Mouse (Mus musculus): ENCODE results near the gene Nt5c. TPM values are rescaled to one million over a fixed set of nuclear protein-coding genes. Genes with fewer than 3 reads are reported as not detected.

The Nt5c gene
- polyA plus RNA-seq, 1 experiment from 2014 or later, result 107 TPM

DNA sequence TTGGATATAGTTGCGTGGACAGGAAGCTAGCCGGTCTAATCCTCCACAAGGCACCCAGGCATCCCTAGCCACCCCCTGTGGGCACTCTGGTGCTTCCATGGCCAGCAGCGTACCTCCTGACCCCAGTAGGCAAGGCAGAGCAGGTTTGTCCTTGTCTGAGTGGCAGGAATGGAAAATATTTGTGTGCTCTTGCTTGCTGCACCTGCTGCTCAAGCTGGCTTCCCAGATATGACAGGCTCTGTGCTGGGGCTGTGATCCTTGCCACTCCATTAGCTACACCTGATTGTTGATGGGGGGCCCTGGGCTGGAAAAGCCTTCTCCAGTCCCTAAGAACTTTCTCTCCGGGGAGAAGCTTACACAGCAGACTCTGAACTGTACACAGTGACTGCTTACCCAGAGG is 38.4 kb downstream of the Nt5c start:
- WGBS, result 71% methylated on average over 4 of the region's 4 CpGs
- no peaks in the 10 kb centered on the region for H3K4me1 ChIP-seq (ENCODE audit: control insufficient read depth, insufficient read depth, low read length)
- no peak overlapping the region for H3K9ac ChIP-seq (ENCODE audit: low read length)
- no peak for DNase-seq (ENCODE audit: low spot score)
- no peak for ATAC-seq
- no peak overlapping the region for H3K4me3 ChIP-seq (ENCODE audit: low read depth, low read length)
- H3K36me3 ChIP-seq (ENCODE audit: control insufficient read depth, insufficient read depth, low read length), result no peaks in the 10 kb centered on the region
- no peaks in the 10 kb centered on the region for H3K9me3 ChIP-seq (replicated peaks; ENCODE audit: control insufficient read depth, low read length)
- H3K27me3 ChIP-seq (replicated peaks; ENCODE audit: control insufficient read depth, insufficient read depth, low read length), result no peaks in the 10 kb centered on the region
- no peak overlapping the region for H3K4me2 ChIP-seq (ENCODE audit: low read length)
- no peak overlapping the region for H3K27ac ChIP-seq (ENCODE audit: low read depth, low read length)

DNA sequence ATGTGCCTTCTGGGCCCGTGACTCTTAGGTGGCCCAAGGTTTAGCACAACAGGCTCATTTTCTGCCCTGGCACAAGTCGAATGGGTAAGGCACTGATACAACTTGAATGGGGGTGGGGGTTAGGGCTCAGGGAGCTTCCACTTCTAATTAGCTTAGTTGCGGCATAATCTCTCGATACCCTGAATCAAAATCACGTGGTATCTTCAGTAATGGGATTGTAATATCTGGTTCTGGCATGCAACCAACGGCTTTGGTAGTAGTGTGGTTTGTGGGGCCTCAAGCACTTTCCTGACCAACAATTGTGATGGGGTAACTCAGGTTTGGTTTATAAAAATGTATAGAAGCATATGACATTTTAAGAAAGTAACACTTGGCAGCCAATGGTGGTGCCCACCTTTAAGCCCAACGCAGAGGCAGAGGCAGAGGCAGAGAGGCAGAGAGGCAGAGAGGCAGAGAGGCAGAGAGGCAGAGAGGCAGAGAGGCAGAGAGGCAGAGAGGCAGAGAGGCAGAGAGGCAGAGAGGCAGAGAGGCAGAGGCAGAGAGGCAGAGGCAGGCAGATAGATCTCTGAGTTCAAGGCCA is 39.3 kb downstream of the Nt5c start:
- H3K27ac ChIP-seq (ENCODE audit: low read depth, low read length), result no peak overlapping the region
- ATAC-seq (no peak), DNase-seq (ENCODE audit: low spot score) (no peak)
- WGBS, result 64% methylated on average over 7 of the region's 7 CpGs
- H3K4me3 ChIP-seq (ENCODE audit: low read depth, low read length), result no peak overlapping the region
- H3K4me1 ChIP-seq (ENCODE audit: control insufficient read depth, insufficient read depth, low read length), result no peaks in the 10 kb centered on the region
- no peaks in the 10 kb centered on the region for H3K9me3 ChIP-seq (replicated peaks; ENCODE audit: control insufficient read depth, low read length)
- H3K4me2 ChIP-seq (ENCODE audit: low read length), result no peak overlapping the region
- H3K9ac ChIP-seq (ENCODE audit: low read length), result no peak overlapping the region
- H3K27me3 ChIP-seq (replicated peaks; ENCODE audit: control insufficient read depth, insufficient read depth, low read length), result no peaks in the 10 kb centered on the region
- no peaks in the 10 kb centered on the region for H3K36me3 ChIP-seq (ENCODE audit: control insufficient read depth, insufficient read depth, low read length)

DNA sequence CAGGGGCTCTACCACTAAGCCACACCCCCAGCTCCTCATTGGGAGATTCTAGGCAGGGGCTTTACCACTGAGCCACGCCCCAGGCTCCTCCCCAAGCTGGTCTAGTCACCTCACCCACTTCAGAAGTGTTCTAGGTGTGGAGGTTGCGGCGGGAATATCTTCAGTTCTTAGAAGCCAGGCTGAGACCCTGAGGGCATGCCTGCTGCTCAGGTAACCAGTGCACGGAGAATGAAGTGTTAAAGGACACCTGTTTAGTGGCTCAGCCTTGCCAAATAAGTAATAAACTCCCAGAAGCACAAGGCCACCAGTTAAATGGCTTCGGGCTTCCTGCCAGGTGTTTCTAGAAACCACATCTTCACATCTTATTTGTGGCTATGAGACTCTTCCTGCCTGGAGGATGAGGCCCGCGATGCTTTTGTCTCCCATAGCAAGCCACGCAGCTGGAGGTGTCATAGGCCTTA is 39.9 kb downstream of the Nt5c start:
- no peak overlapping the region for H3K4me2 ChIP-seq (ENCODE audit: low read length)
- H3K9ac ChIP-seq (ENCODE audit: low read length), result no peak overlapping the region
- H3K36me3 ChIP-seq (ENCODE audit: control insufficient read depth, insufficient read depth, low read length), result no peaks in the 10 kb centered on the region
- H3K9me3 ChIP-seq (replicated peaks; ENCODE audit: control insufficient read depth, low read length), result no peaks in the 10 kb centered on the region
- DNase-seq (ENCODE audit: low spot score), result no peak
- H3K4me3 ChIP-seq (ENCODE audit: low read depth, low read length), result no peak overlapping the region
- no peaks in the 10 kb centered on the region for H3K27me3 ChIP-seq (replicated peaks; ENCODE audit: control insufficient read depth, insufficient read depth, low read length)
- no peak overlapping the region for H3K27ac ChIP-seq (ENCODE audit: low read depth, low read length)
- 83% methylated on average over 8 of the region's 8 CpGs for WGBS
- ATAC-seq, result no peak
- no peaks in the 10 kb centered on the region for H3K4me1 ChIP-seq (ENCODE audit: control insufficient read depth, insufficient read depth, low read length)

DNA sequence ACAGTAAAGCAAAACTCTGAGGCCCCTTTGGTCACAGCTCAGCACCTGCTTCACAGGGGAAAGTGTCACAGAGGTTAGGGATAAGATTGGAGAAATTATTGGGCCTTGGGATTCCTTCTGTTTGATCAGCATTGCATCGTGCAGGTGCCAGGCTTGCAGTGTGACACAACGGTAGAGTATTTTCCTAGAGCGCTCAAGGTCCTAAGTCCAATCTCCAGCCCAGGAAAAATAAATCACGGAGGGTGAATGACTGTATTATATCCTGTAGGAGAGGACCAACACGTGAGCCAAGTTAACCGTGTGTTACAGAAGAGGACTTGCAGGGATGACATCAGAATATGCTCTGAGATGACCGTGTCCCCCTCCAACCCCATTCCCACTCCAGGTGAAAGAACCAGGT is 41.5 kb downstream of the Nt5c start:
- Histone ChIP-seq H3K4me2 (ENCODE audit: low read length) (no peak overlapping the region), H3K9me3 (replicated peaks; ENCODE audit: control insufficient read depth, low read length) (no peaks in the 10 kb centered on the region), H3K27ac (ENCODE audit: low read depth, low read length) (no peak overlapping the region), H3K4me3 (ENCODE audit: low read depth, low read length) (no peak overlapping the region), H3K9ac (ENCODE audit: low read length) (no peak overlapping the region), H3K4me1 (ENCODE audit: control insufficient read depth, insufficient read depth, low read length) (no peaks in the 10 kb centered on the region), H3K27me3 (replicated peaks; ENCODE audit: control insufficient read depth, insufficient read depth, low read length) (no peaks in the 10 kb centered on the region), H3K36me3 (ENCODE audit: control insufficient read depth, insufficient read depth, low read length) (no peaks in the 10 kb centered on the region)
- WGBS, result 94% methylated on average over 7 of the region's 7 CpGs
- DNase-seq (ENCODE audit: low spot score) (no peak), ATAC-seq (no peak)

GRCm38 (mm10) chr11:115448998-115449397 is 42.7 kb downstream of the Nt5c start:
- H3K4me1 ChIP-seq (ENCODE audit: control insufficient read depth, insufficient read depth, low read length), result no peaks in the 10 kb centered on the region
- H3K9me3 ChIP-seq (replicated peaks; ENCODE audit: control insufficient read depth, low read length), result no peaks in the 10 kb centered on the region
- H3K27me3 ChIP-seq (replicated peaks; ENCODE audit: control insufficient read depth, insufficient read depth, low read length), result no peaks in the 10 kb centered on the region
- H3K27ac ChIP-seq (ENCODE audit: low read depth, low read length), result no peak overlapping the region
- no peak overlapping the region for H3K4me3 ChIP-seq (ENCODE audit: low read depth, low read length)
- no peak overlapping the region for H3K9ac ChIP-seq (ENCODE audit: low read length)
- ATAC-seq, result no peak
- WGBS, result 69% methylated on average over 7 of the region's 7 CpGs
- no peak for DNase-seq (ENCODE audit: low spot score)
- no peaks in the 10 kb centered on the region for H3K36me3 ChIP-seq (ENCODE audit: control insufficient read depth, insufficient read depth, low read length)
- no peak overlapping the region for H3K4me2 ChIP-seq (ENCODE audit: low read length)

- H3K9me3 ChIP-seq (replicated peaks; ENCODE audit: control insufficient read depth, low read length), result no peaks in the 10 kb centered on the region
- ATAC-seq (no peak), DNase-seq (ENCODE audit: low spot score) (no peak)
- H3K27me3 ChIP-seq (replicated peaks; ENCODE audit: control insufficient read depth, insufficient read depth, low read length), result no peaks in the 10 kb centered on the region
- no peak overlapping the region for H3K4me2 ChIP-seq (ENCODE audit: low read length)
- no peaks in the 10 kb centered on the region for H3K36me3 ChIP-seq (ENCODE audit: control insufficient read depth, insufficient read depth, low read length)
- no peak overlapping the region for H3K4me3 ChIP-seq (ENCODE audit: low read depth, low read length)
- WGBS, result 87% methylated on average over 16 of the region's 16 CpGs
- no peak overlapping the region for H3K9ac ChIP-seq (ENCODE audit: low read length)
- no peaks in the 10 kb centered on the region for H3K4me1 ChIP-seq (ENCODE audit: control insufficient read depth, insufficient read depth, low read length)
- H3K27ac ChIP-seq (ENCODE audit: low read depth, low read length), result no peak overlapping the region
Observed at GRCm38 (mm10) chr11:115448075-115448474, 43.6 kb downstream of the Nt5c start.

DNA sequence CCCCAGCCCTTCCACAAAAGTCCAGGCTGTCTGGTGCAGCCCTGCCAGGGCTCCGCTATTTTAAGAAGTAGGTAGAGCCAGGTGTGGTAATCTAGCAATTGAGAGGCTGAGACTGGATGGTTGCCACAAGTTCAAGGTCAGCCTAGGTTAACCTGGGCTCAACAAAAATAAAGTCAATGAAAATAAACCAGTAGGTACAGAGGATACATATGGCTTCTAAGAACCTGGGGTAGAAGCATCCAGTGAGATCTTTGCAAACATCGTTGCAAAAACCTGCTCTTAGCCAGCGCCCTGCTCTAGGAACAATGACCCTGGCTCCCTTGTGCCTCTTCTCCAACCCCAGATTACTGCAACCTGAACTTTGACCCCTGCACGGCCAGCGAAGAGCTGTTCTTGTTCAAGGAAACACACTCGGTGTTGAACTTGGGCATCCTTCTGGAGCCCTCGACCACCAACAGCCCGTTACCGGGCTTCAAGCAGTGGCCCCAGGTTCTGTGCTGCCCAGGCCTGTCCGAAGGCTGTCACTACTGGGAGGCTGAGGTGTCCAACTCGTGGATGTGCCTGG is 44.3 kb downstream of the Nt5c start:
- Histone ChIP-seq H3K27me3 (replicated peaks; ENCODE audit: control insufficient read depth, insufficient read depth, low read length) (no peaks in the 10 kb centered on the region), H3K4me1 (ENCODE audit: control insufficient read depth, insufficient read depth, low read length) (no peaks in the 10 kb centered on the region), H3K36me3 (ENCODE audit: control insufficient read depth, insufficient read depth, low read length) (no peaks in the 10 kb centered on the region), H3K4me3 (ENCODE audit: low read depth, low read length) (no peak overlapping the region), H3K9ac (ENCODE audit: low read length) (no peak overlapping the region), H3K27ac (ENCODE audit: low read depth, low read length) (no peak overlapping the region), H3K4me2 (ENCODE audit: low read length) (no peak overlapping the region), H3K9me3 (replicated peaks; ENCODE audit: control insufficient read depth, low read length) (no peaks in the 10 kb centered on the region)
- WGBS, result 90% methylated on average over 11 of the region's 11 CpGs
- DNase-seq (ENCODE audit: low spot score) (no peak), ATAC-seq (no peak)

GRCm38 (mm10) chr11:115446906-115447305 is 44.8 kb downstream of the Nt5c start:
- no peaks in the 10 kb centered on the region for H3K36me3 ChIP-seq (ENCODE audit: control insufficient read depth, insufficient read depth, low read length)
- H3K27me3 ChIP-seq (replicated peaks; ENCODE audit: control insufficient read depth, insufficient read depth, low read length), result no peaks in the 10 kb centered on the region
- H3K4me3 ChIP-seq (ENCODE audit: low read depth, low read length), result no peak overlapping the region
- ATAC-seq (no peak), DNase-seq (ENCODE audit: low spot score) (no peak)
- WGBS, result 86% methylated on average over 3 of the region's 3 CpGs
- H3K4me2 ChIP-seq (ENCODE audit: low read length), result no peak overlapping the region
- no peaks in the 10 kb centered on the region for H3K9me3 ChIP-seq (replicated peaks; ENCODE audit: control insufficient read depth, low read length)
- no peaks in the 10 kb centered on the region for H3K4me1 ChIP-seq (ENCODE audit: control insufficient read depth, insufficient read depth, low read length)
- no peak overlapping the region for H3K27ac ChIP-seq (ENCODE audit: low read depth, low read length)
- H3K9ac ChIP-seq (ENCODE audit: low read length), result no peak overlapping the region

DNA sequence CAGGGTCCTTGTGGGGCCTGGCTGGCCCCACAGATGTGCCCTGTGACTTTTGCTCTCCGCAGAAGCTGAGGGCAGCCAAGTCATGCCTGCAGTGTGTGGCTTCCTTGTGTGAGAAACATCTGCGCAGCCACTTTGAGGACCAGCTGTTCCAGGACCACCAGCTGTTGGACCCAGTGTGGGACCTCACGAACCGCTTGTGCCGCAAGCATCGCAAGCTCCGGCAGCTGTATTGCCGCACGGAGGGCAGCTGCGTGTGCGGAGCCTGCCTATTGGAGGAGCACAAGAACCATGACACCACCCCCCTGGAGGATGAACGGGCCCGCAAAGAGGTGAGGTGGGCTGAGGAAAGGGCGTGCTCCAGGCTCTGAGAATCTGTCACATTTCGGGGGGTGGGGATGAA is 50.2 kb downstream of the Nt5c start:
- Histone ChIP-seq H3K36me3 (ENCODE audit: control insufficient read depth, insufficient read depth, low read length) (no peaks in the 10 kb centered on the region), H3K27ac (ENCODE audit: low read depth, low read length) (no peak overlapping the region), H3K4me3 (ENCODE audit: low read depth, low read length) (no peak overlapping the region), H3K9ac (ENCODE audit: low read length) (no peak overlapping the region), H3K4me1 (ENCODE audit: control insufficient read depth, insufficient read depth, low read length) (no peaks in the 10 kb centered on the region), H3K4me2 (ENCODE audit: low read length) (no peak overlapping the region), H3K9me3 (replicated peaks; ENCODE audit: control insufficient read depth, low read length) (no peaks in the 10 kb centered on the region), H3K27me3 (replicated peaks; ENCODE audit: control insufficient read depth, insufficient read depth, low read length) (no peaks in the 10 kb centered on the region)
- ATAC-seq, result no peak
- no peak for DNase-seq (ENCODE audit: low spot score)
- WGBS, result 57% methylated on average over 15 of the region's 15 CpGs
